ENCODE assay signal across 35 mouse cellular contexts in the genomic region with DNA sequence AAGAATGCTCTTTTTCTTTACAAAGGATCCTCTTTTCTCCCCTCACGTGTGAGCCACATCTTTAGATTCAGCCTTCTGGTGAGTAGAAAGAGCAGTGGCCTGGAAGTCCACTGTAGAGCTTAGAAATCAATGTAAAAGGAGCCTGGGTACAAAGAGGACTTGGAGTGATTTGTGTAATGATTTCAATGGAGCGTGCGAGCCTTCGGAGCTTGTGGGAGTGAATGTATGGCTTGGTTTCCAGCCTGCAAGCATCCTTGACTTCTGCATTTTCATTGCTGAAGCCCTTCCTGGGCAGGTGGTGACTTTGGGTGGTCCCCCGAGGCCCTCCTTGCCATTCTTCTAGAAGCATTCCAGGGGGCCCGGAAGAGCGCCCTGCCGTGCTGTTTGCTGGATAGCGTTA. TPM values are rescaled to one million over a fixed set of nuclear protein-coding genes. Genes with fewer than 3 reads are reported as not detected.
DNase-seq lines count a peak whose midpoint lies in the region; ATAC-seq lines count a peak whose summit lies in the region.
"Had no signal": no experiment of that assay in that cellular context is flagged by ENCODE, and none has a peak within 500 bp of the region (broad histone marks: within the 10 kb centered on the region; RNA-seq: fewer than 3 reads in every experiment).

No protein-coding gene starts in this region.

- H3K4me2 ChIP-seq in forebrain, embryonic 12.5 days = no peak overlapping the region
- no peak overlapping the region for H3K4me2 ChIP-seq in forebrain, embryonic 13.5 days
- H3K4me2 ChIP-seq in midbrain, embryonic 13.5 days (replicated peaks) = no peak overlapping the region
- H3K4me2 ChIP-seq in neural tube, embryonic 12.5 days (replicated peaks) = peak overlapping the region; percentile 4; the same call in 1 of the 2 replicates
- H3K4me2 ChIP-seq: embryonic facial prominence, embryonic 15.5 days; heart, embryonic 13.5 days; hindbrain, embryonic 14.5 days; limb, embryonic 15.5 days; liver, embryonic 13.5 days; midbrain, embryonic 11.5 days had no signal

- 0 out of 2 replicates have a peak overlapping the region, but pooled peaks have one; percentile 14 for H3K27ac ChIP-seq in forebrain, embryonic 12.5 days
- H3K27ac ChIP-seq in forebrain, embryonic 13.5 days = no peak overlapping the region
- peak overlapping the region; percentile 30; the same call in 1 of the 2 replicates for H3K27ac ChIP-seq in midbrain, embryonic 10.5 days (replicated peaks)
- H3K27ac ChIP-seq in midbrain, embryonic 13.5 days = no peak overlapping the region
- H3K27ac ChIP-seq in neural tube, embryonic 12.5 days = no peak overlapping the region
- H3K27ac ChIP-seq: embryonic facial prominence, embryonic 10.5 days; embryonic facial prominence, embryonic 15.5 days; heart, adult 2 months; heart, embryonic 13.5 days; hindbrain, embryonic 14.5 days; layer of hippocampus, adult 2 months; limb, embryonic 15.5 days; liver, embryonic 13.5 days had no signal

- no peak overlapping the region for H3K4me3 ChIP-seq in forebrain, embryonic 12.5 days (replicated peaks)
- no peak overlapping the region for H3K4me3 ChIP-seq in forebrain, embryonic 13.5 days
- no peak overlapping the region for H3K4me3 ChIP-seq in midbrain, embryonic 10.5 days
- H3K4me3 ChIP-seq in midbrain, embryonic 13.5 days (replicated peaks) = no peak overlapping the region
- no peak overlapping the region for H3K4me3 ChIP-seq in neural tube, embryonic 12.5 days
- H3K4me3 ChIP-seq: embryonic facial prominence, embryonic 10.5 days; embryonic facial prominence, embryonic 15.5 days; heart, adult 2 months; heart, embryonic 13.5 days; layer of hippocampus, adult 2 months; limb, embryonic 15.5 days; liver, embryonic 13.5 days; myocyte had no signal

- H3K4me1 ChIP-seq in forebrain, embryonic 12.5 days = peaks cover 14% of the 10 kb centered on the region
- H3K4me1 ChIP-seq in forebrain, embryonic 13.5 days = peaks cover 25% of the 10 kb centered on the region
- peaks cover 19% of the 10 kb centered on the region for H3K4me1 ChIP-seq in midbrain, embryonic 10.5 days
- peaks cover 19% of the 10 kb centered on the region for H3K4me1 ChIP-seq in midbrain, embryonic 13.5 days (replicated peaks)
- H3K4me1 ChIP-seq in neural tube, embryonic 12.5 days = peaks cover 20% of the 10 kb centered on the region
- H3K4me1 ChIP-seq: liver, embryonic 13.5 days had no signal

- no peaks in the 10 kb centered on the region for H3K9me3 ChIP-seq in forebrain, embryonic 12.5 days
- H3K9me3 ChIP-seq in forebrain, embryonic 13.5 days (replicated peaks) = no peaks in the 10 kb centered on the region
- no peaks in the 10 kb centered on the region for H3K9me3 ChIP-seq in midbrain, embryonic 10.5 days (replicated peaks)
- no peaks in the 10 kb centered on the region for H3K9me3 ChIP-seq in midbrain, embryonic 13.5 days
- H3K9me3 ChIP-seq in neural tube, embryonic 12.5 days = no peaks in the 10 kb centered on the region
- H3K9me3 ChIP-seq: embryonic facial prominence, embryonic 10.5 days; embryonic facial prominence, embryonic 15.5 days; heart, embryonic 13.5 days; limb, embryonic 15.5 days; liver, embryonic 13.5 days had no signal

- no peak overlapping the region for H3K9ac ChIP-seq in forebrain, embryonic 12.5 days
- H3K9ac ChIP-seq in forebrain, embryonic 13.5 days = no peak overlapping the region
- H3K9ac ChIP-seq in midbrain, embryonic 13.5 days (replicated peaks) = no peak overlapping the region
- H3K9ac ChIP-seq in neural tube, embryonic 12.5 days = no peak overlapping the region
- H3K9ac ChIP-seq: embryonic facial prominence, embryonic 15.5 days; heart, embryonic 13.5 days; hindbrain, embryonic 14.5 days; limb, embryonic 15.5 days; liver, embryonic 13.5 days had no signal

- ATAC-seq in forebrain, embryonic 12.5 days (ENCODE audit: low FRiP score) = no peak
- ATAC-seq in forebrain, embryonic 13.5 days = no peak
- no peak for ATAC-seq in midbrain, embryonic 13.5 days
- ATAC-seq in neural tube, embryonic 12.5 days (ENCODE audit: low FRiP score, low read depth) = peak; percentile 63; the same call in 1 of the 2 replicates
- ATAC-seq: forebrain, embryonic 16.5 days; intestine, postnatal 0 days had no signal

- 31% methylated on average over 9 of the region's 9 CpGs for WGBS in forebrain, embryonic 12.5 days
- WGBS in forebrain, embryonic 13.5 days = 19% methylated on average over 9 of the region's 9 CpGs
- WGBS in midbrain, embryonic 10.5 days = 51% methylated on average over 9 of the region's 9 CpGs
- 42% methylated on average over 9 of the region's 9 CpGs for WGBS in midbrain, embryonic 13.5 days
- 17% methylated on average over 9 of the region's 9 CpGs for WGBS in neural tube, embryonic 12.5 days

- H3K36me3 ChIP-seq in forebrain, embryonic 12.5 days (replicated peaks) = no peaks in the 10 kb centered on the region; the same call in 1 of the 2 replicates
- no peaks in the 10 kb centered on the region for H3K36me3 ChIP-seq in forebrain, embryonic 13.5 days (ENCODE audit: poor library complexity, severe bottlenecking)
- H3K36me3 ChIP-seq in midbrain, embryonic 10.5 days = no peaks in the 10 kb centered on the region
- no peaks in the 10 kb centered on the region for H3K36me3 ChIP-seq in midbrain, embryonic 13.5 days
- H3K36me3 ChIP-seq in neural tube, embryonic 12.5 days = no peaks in the 10 kb centered on the region
- H3K36me3 ChIP-seq: embryonic facial prominence, embryonic 10.5 days; embryonic facial prominence, embryonic 15.5 days; G1E; heart, embryonic 13.5 days; limb, embryonic 15.5 days; liver, embryonic 13.5 days had no signal

- H3K27me3 ChIP-seq in forebrain, embryonic 12.5 days = no peaks in the 10 kb centered on the region
- H3K27me3 ChIP-seq in forebrain, embryonic 13.5 days = no peaks in the 10 kb centered on the region
- 0 out of 2 replicates have a peak, but pooled peaks cover 4% of the 10 kb centered on the region for H3K27me3 ChIP-seq in midbrain, embryonic 10.5 days (ENCODE audit: low read depth, poor library complexity, severe bottlenecking)
- H3K27me3 ChIP-seq in midbrain, embryonic 13.5 days = peaks cover 3% of the 10 kb centered on the region; the same call in 1 of the 2 replicates
- H3K27me3 ChIP-seq in neural tube, embryonic 12.5 days (replicated peaks) = no peaks in the 10 kb centered on the region
- H3K27me3 ChIP-seq: limb, embryonic 15.5 days; liver, embryonic 13.5 days had no signal

- DNase-seq in midbrain, embryonic 10.5 days (ENCODE audit: low spot score) = no peak
- DNase-seq in ES-CJ7 (ENCODE audit: low read depth, low spot score) = peak; percentile 43
- no peak for DNase-seq in layer of hippocampus, postnatal 14 days (ENCODE audit: low spot score in 2 of 2)
- no peak for DNase-seq in frontal cortex, postnatal 25 days (ENCODE audit: low spot score in 2 of 2)
- DNase-seq: adrenal gland, postnatal 14 days; cerebellum, adult 11-12 months; cerebellum, postnatal 10 days; heart, adult 2 months; heart, postnatal 10 days; kidney, postnatal 36 days; layer of hippocampus, postnatal 36 days; left cerebral cortex, postnatal 4 days; liver, embryonic 13.5 days; lung, adult 18-20 months; lung, postnatal 10 days; thymus, adult 2 months; thymus, postnatal 4 days had no signal

RNA-seq across cellular contexts. Expression of a gene that starts 20.1 kb away (rescaled TPM):
- polyA plus RNA-seq in forebrain, embryonic 12.5 days (2016; fragmentation: Nextera tagmentation; extraction: Ambion mirVana) = 26.6 and 33.4 TPM in 2 replicates
- 26.2 and 27.4 TPM in 2 replicates for polyA plus RNA-seq in forebrain, embryonic 13.5 days (2015; fragmentation: Nextera tagmentation; extraction: Ambion mirVana)
- 15.3 and 17.5 TPM in 2 replicates for polyA plus RNA-seq in midbrain, embryonic 10.5 days (2016; fragmentation: Nextera tagmentation; extraction: Ambion mirVana)
- polyA plus RNA-seq in midbrain, embryonic 13.5 days (2015; fragmentation: Nextera tagmentation; extraction: Ambion mirVana) = 9.1 and 11.0 TPM in 2 replicates
- 26.0 and 26.6 TPM in 2 replicates for polyA plus RNA-seq in neural tube, embryonic 12.5 days (2016; fragmentation: Nextera tagmentation; extraction: Ambion mirVana)
- total RNA-seq in layer of hippocampus, postnatal 14 days (2021) = 10 to 100 TPM; 15.8 to 15.9 TPM
- total RNA-seq: common myeloid progenitor, adult 5-6 weeks; gastrocnemius, adult 8-10 months; hematopoietic stem cell, adult 5-6 weeks had no signal
- polyA plus RNA-seq: G1E, myocyte had no signal

Comparison
In these comparisons a context has a peak if more than half of its experiments do, and no peak if none do; other contexts are left out.
1. H3K27ac ChIP-seq: peak in forebrain, embryonic 12.5 days (single experiment) and midbrain, embryonic 10.5 days (single experiment); none in forebrain, embryonic 13.5 days (single experiment), midbrain, embryonic 13.5 days (single experiment) and neural tube, embryonic 12.5 days (single experiment).